Comparison of ENCODE assay signal across 15 mouse cellular contexts in the genomic region with DNA sequence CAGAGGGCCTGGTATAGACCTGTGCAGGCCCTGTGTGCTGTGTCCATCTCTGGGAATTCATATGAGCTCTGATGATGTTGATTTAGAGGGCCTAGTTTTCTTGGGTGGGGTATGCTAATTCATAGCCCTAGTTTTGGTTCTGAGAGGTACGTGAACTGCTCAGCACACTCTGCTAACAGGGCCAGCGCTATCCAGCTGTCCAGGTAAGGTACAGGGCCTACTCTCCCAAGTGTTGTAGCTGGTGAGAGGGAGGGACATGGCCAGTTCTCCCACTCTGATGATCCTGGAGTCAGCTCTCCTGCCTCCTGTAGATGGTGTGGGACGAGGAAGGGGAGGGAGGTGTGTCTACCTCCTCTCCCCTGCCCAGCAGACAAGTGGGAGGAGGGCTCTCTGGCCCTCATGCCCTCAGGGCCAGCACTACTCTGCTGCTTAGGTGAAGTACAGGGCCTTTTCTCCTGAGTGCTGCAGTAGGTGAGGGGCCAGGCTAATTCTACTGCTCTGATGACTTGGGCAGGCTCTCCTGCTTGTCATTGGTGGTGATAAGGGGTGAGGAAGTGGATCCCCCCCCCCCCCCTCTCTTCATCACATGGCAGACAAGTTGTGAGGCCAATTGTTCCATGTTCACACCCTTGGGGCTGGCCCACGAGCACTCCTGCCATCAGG. TPM values are rescaled to one million over a fixed set of nuclear protein-coding genes. Genes with fewer than 3 reads are reported as not detected.
DNase-seq lines count a peak whose midpoint lies in the region; ATAC-seq and TF ChIP-seq lines count a peak whose summit lies in the region.
"Had no signal": no experiment of that assay in that cellular context is flagged by ENCODE, and none has a peak within 500 bp of the region (broad histone marks: within the 10 kb centered on the region; RNA-seq: fewer than 3 reads in every experiment).

No protein-coding gene starts in this region.

- peak; percentile 18; the same call in 1 of the 2 replicates for ATAC-seq in forebrain, embryonic 14.5 days
- no peak for ATAC-seq in forebrain, embryonic 13.5 days
- peak; percentile 52 for ATAC-seq in kidney, embryonic 16.5 days (ENCODE audit: low FRiP score, low TSS enrichment)
- no peak for ATAC-seq in G1E (ENCODE audit: extremely low read depth, insufficient number of reproducible peaks, low FRiP score, poor library complexity, severe bottlenecking)
- peak; percentile 19; the same call in 1 of the 2 replicates for ATAC-seq in liver, embryonic 16.5 days (ENCODE audit: low read depth)

- DNase-seq in forebrain, embryonic 14.5 days (ENCODE audit: low spot score), result no peak
- DNase-seq in kidney, adult 8-10 months, result no peak
- no peak for DNase-seq in G1E (ENCODE audit: low spot score)
- DNase-seq in ovary, adult 18-20 months (ENCODE audit: low spot score), result no peak
- no peak for DNase-seq in cerebellum, postnatal 4 days (ENCODE audit: low spot score in 2 of 2)
- DNase-seq: cerebellum, postnatal 14 days; kidney, adult 11 months; layer of hippocampus, adult 9-11 months; thymus, postnatal 14 days had no signal

- no peak for TF ChIP-seq CTCF in G1E (IDR thresholded peaks at IDR 0.05; ENCODE audit: low read depth, low read length)

- H3K9ac ChIP-seq in forebrain, embryonic 14.5 days (ENCODE audit: low read length), result no peak overlapping the region
- H3K9ac ChIP-seq in forebrain, embryonic 13.5 days, result no peak overlapping the region
- no peak overlapping the region for H3K9ac ChIP-seq in kidney, embryonic 16.5 days (replicated peaks; ENCODE audit: low read length)
- no peak overlapping the region for H3K9ac ChIP-seq in liver, embryonic 16.5 days (ENCODE audit: low read depth, low read length)
- H3K9ac ChIP-seq: neural tube, embryonic 12.5 days had no signal

- H3K27me3 ChIP-seq in forebrain, embryonic 14.5 days (replicated peaks; ENCODE audit: control insufficient read depth, insufficient read depth, low read length), result no peaks in the 10 kb centered on the region
- no peaks in the 10 kb centered on the region for H3K27me3 ChIP-seq in forebrain, embryonic 13.5 days
- no peaks in the 10 kb centered on the region for H3K27me3 ChIP-seq in kidney, embryonic 16.5 days (ENCODE audit: insufficient read depth, low read length)
- H3K27me3 ChIP-seq in G1E (ENCODE audit: insufficient read depth, low read length), result no peaks in the 10 kb centered on the region
- no peaks in the 10 kb centered on the region for H3K27me3 ChIP-seq in liver, embryonic 16.5 days (ENCODE audit: control insufficient read depth, insufficient read depth, low read depth, low read length)
- H3K27me3 ChIP-seq: neural tube, embryonic 12.5 days had no signal

- no peak overlapping the region for H3K27ac ChIP-seq in forebrain, embryonic 14.5 days (ENCODE audit: low read depth, low read length)
- no peak overlapping the region for H3K27ac ChIP-seq in forebrain, embryonic 13.5 days
- H3K27ac ChIP-seq in kidney, embryonic 16.5 days (ENCODE audit: low read length), result no peak overlapping the region
- no peak overlapping the region for H3K27ac ChIP-seq in liver, embryonic 16.5 days (ENCODE audit: low read length)
- H3K27ac ChIP-seq: limb, embryonic 10.5 days; macrophage; neural tube, embryonic 12.5 days had no signal

- 87% methylated on average over 4 of the region's 4 CpGs for WGBS in forebrain, embryonic 14.5 days
- WGBS in forebrain, embryonic 13.5 days, result 85% methylated on average over 4 of the region's 4 CpGs
- WGBS in kidney, embryonic 16.5 days, result 65% methylated on average over 4 of the region's 4 CpGs
- 69% methylated on average over 4 of the region's 4 CpGs for WGBS in liver, embryonic 16.5 days (ENCODE audit: insufficient replicate concordance)

- H3K4me3 ChIP-seq in forebrain, embryonic 14.5 days (ENCODE audit: low read depth, low read length), result no peak overlapping the region
- no peak overlapping the region for H3K4me3 ChIP-seq in forebrain, embryonic 13.5 days
- H3K4me3 ChIP-seq in kidney, embryonic 16.5 days (ENCODE audit: low read length), result no peak overlapping the region
- H3K4me3 ChIP-seq in G1E (ENCODE audit: low read depth, low read length), result peak overlapping the region; percentile 3; the same call in 1 of the 2 replicates
- H3K4me3 ChIP-seq in liver, embryonic 16.5 days (ENCODE audit: low read depth, low read length), result no peak overlapping the region
- H3K4me3 ChIP-seq: limb, embryonic 10.5 days; neural tube, embryonic 12.5 days had no signal

- no peak overlapping the region for H3K4me2 ChIP-seq in forebrain, embryonic 14.5 days (ENCODE audit: low read length)
- H3K4me2 ChIP-seq in forebrain, embryonic 13.5 days, result no peak overlapping the region
- H3K4me2 ChIP-seq in kidney, embryonic 16.5 days (replicated peaks; ENCODE audit: low read depth, low read length), result no peak overlapping the region
- H3K4me2 ChIP-seq in liver, embryonic 16.5 days (ENCODE audit: low read depth, low read length), result no peak overlapping the region
- H3K4me2 ChIP-seq: neural tube, embryonic 12.5 days had no signal

- H3K4me1 ChIP-seq in forebrain, embryonic 14.5 days (ENCODE audit: control insufficient read depth, insufficient read depth, low read length), result no peaks in the 10 kb centered on the region
- H3K4me1 ChIP-seq in forebrain, embryonic 13.5 days, result no peaks in the 10 kb centered on the region
- peaks cover 13% of the 10 kb centered on the region; the same call in 1 of the 2 replicates for H3K4me1 ChIP-seq in kidney, embryonic 16.5 days (ENCODE audit: insufficient read depth, low read length)
- H3K4me1 ChIP-seq in G1E (ENCODE audit: insufficient read depth, low read depth, low read length), result peaks cover 22% of the 10 kb centered on the region
- no peaks in the 10 kb centered on the region; the same call in 1 of the 2 replicates for H3K4me1 ChIP-seq in liver, embryonic 16.5 days (ENCODE audit: control insufficient read depth, low read depth, low read length)
- H3K4me1 ChIP-seq: limb, embryonic 10.5 days; neural tube, embryonic 12.5 days had no signal

- no peaks in the 10 kb centered on the region for H3K36me3 ChIP-seq in forebrain, embryonic 14.5 days (ENCODE audit: control insufficient read depth, insufficient read depth, low read length)
- H3K36me3 ChIP-seq in forebrain, embryonic 13.5 days (ENCODE audit: poor library complexity, severe bottlenecking), result 0 out of 2 replicates have a peak, but pooled peaks cover 5% of the 10 kb centered on the region
- H3K36me3 ChIP-seq in kidney, embryonic 16.5 days (ENCODE audit: insufficient read depth, low read length), result 0 out of 2 replicates have a peak, but pooled peaks cover 3% of the 10 kb centered on the region
- peaks cover 33% of the 10 kb centered on the region for H3K36me3 ChIP-seq in G1E (replicated peaks)
- H3K36me3 ChIP-seq in liver, embryonic 16.5 days (ENCODE audit: control insufficient read depth, insufficient read depth), result no peaks in the 10 kb centered on the region

- H3K9me3 ChIP-seq in forebrain, embryonic 14.5 days (replicated peaks; ENCODE audit: control insufficient read depth, low read length), result no peaks in the 10 kb centered on the region
- H3K9me3 ChIP-seq in forebrain, embryonic 13.5 days (replicated peaks), result peaks cover 3% of the 10 kb centered on the region; the same call in 1 of the 2 replicates
- no peaks in the 10 kb centered on the region for H3K9me3 ChIP-seq in kidney, embryonic 16.5 days (ENCODE audit: low read length)
- no peaks in the 10 kb centered on the region for H3K9me3 ChIP-seq in G1E (replicated peaks)
- no peaks in the 10 kb centered on the region for H3K9me3 ChIP-seq in liver, embryonic 16.5 days (replicated peaks; ENCODE audit: control insufficient read depth, low read length)
- H3K9me3 ChIP-seq: limb, embryonic 10.5 days; neural tube, embryonic 12.5 days had no signal

RNA-seq across cellular contexts. Expression of a gene that starts 8.3 kb away (rescaled TPM):
- polyA plus RNA-seq in forebrain, embryonic 14.5 days (2014; fragmentation: Nextera tagmentation; extraction: Ambion mirVana), result 8.4 and 8.8 TPM in 2 replicates
- 9.4 and 10.1 TPM in 2 replicates for polyA plus RNA-seq in forebrain, embryonic 13.5 days (2015; fragmentation: Nextera tagmentation; extraction: Ambion mirVana)
- 11.1 and 14.1 TPM in 2 replicates for polyA plus RNA-seq in kidney, embryonic 16.5 days (2015; fragmentation: Nextera tagmentation; extraction: Ambion mirVana)
- total RNA-seq in G1E (2014; fragmentation: Nextera tagmentation) (42.9 and 61.4 TPM in 2 replicates), G1E (2017) (55.4 and 58.4 TPM in 2 replicates)
- 1.4 and 1.7 TPM in 2 replicates for polyA plus RNA-seq in G1E (2012)
- polyA plus RNA-seq in liver, embryonic 16.5 days (2015; fragmentation: Nextera tagmentation; extraction: Ambion mirVana), result 2.9 and 3.0 TPM in 2 replicates

Comparison
In these comparisons a context has a peak if more than half of its experiments do, and no peak if none do; other contexts are left out.
1. ATAC-seq: peak in forebrain, embryonic 14.5 days (single experiment), kidney, embryonic 16.5 days (single experiment) and liver, embryonic 16.5 days (single experiment); none in forebrain, embryonic 13.5 days (single experiment) and G1E (single experiment).